Mouse (Mus musculus) neural tube, embryonic 12.5 days (tissue): ENCODE data around the gene Olfr164. TPM values are rescaled to one million over a fixed set of nuclear protein-coding genes. Genes with fewer than 3 reads are reported as not detected.

Experiments
- ATAC-seq: fragments of 200-750 bp; cut with Nextera tagmentation; 2 replicates; pipeline ENCODE4 v1.8.0; 2017; ENCODE audit warnings: low read depth, mild to moderate bottlenecking, moderate TSS enrichment, moderate library complexity; ENCODE audit not compliant: low FRiP score
- H3K27ac ChIP-seq: fragments of 300-500 bp; sonication (generic); 2 replicates; pipeline ENCODE4 v1.5.1; 2016
- H3K27me3 ChIP-seq: fragments of 300-500 bp; sonication (generic); replicated peaks from 2 replicates; pipeline ENCODE4 v1.6.1; 2016; ENCODE audit warnings: mild to moderate bottlenecking
- H3K36me3 ChIP-seq: fragments of 300-500 bp; sonication (generic); 2 replicates; pipeline ENCODE4 v1.6.1; 2016; ENCODE audit warnings: mild to moderate bottlenecking
- H3K4me1 ChIP-seq: fragments of 300-500 bp; sonication (generic); 2 replicates; pipeline ENCODE4 v1.6.1; 2016
- H3K4me2 ChIP-seq: fragments of 300-500 bp; sonication (generic); replicated peaks from 2 replicates; pipeline ENCODE4 v1.6.1; 2016; ENCODE audit warnings: mild to moderate bottlenecking
- H3K4me3 ChIP-seq: fragments of 300-500 bp; sonication (generic); 2 replicates; pipeline ENCODE4 v1.5.1; 2016
- H3K9ac ChIP-seq: fragments of 300-500 bp; sonication (generic); 2 replicates; pipeline ENCODE4 v1.6.1; 2016; ENCODE audit warnings: mild to moderate bottlenecking
- H3K9me3 ChIP-seq: fragments of 300-500 bp; sonication (generic); 2 replicates; pipeline ENCODE4 v1.6.1; 2016; ENCODE audit warnings: mild to moderate bottlenecking
- WGBS: fragments of 180-500 bp; shearing (Covaris S2); methylation state at CpG from one replicate; pipeline ENCODE4 v1.1.7; 2016; 5-methylcytosine and 5-hydroxymethylcytosine counted together
- microRNA-seq: library from miRNA; unstranded; fragments of <30 nt; microRNA quantifications from one replicate; pipeline ENCODE4, GENCODE M21; 2017
- polyA plus RNA-seq: library from polyadenylated mRNA; unstranded; fragments of >200 nt; fragmentation: Nextera tagmentation; extraction: Ambion mirVana; gene quantifications from 2 replicates; pipeline ENCODE4 v1.2.1, GENCODE M21; 2016

The Olfr164 gene
- polyA plus RNA-seq = not detected in 2 replicates

DNA sequence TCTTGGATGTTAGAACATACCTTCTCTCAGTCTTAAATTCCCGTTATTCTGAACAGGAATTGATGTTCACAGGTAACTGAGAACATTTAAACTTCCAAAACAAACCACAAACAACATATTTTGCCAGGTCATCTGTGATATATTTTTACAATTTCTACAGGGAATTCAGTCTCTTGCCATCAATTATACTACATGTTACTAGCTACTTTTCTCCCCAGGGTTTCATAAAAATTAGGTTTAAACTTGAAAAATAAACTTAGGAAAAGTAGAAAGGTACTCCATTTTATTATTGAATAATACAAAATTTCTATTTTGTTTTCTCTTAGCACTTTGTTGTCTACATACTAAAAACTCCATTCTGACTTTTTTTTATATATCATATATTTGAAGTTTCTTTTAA, at the start of gene Olfr164:
Gene Olfr164 (minus strand): TSS at position 101 of the 400 bp plus-strand sequence.
- no peak within 1 kb of the TSS for H3K27ac ChIP-seq
- H3K4me3 ChIP-seq = no peak within 1 kb of the TSS
- WGBS = 52% methylated on average over 1 of the region's 1 CpGs
- H3K36me3 ChIP-seq = no peaks in the 10 kb centered on the region
- H3K9me3 ChIP-seq = no peaks in the 10 kb centered on the region
- ATAC-seq = no peak
- H3K4me1 ChIP-seq = no peaks in the 10 kb centered on the region
- H3K27me3 ChIP-seq = no peaks in the 10 kb centered on the region
- H3K9ac ChIP-seq = no peak within 1 kb of the TSS
- H3K4me2 ChIP-seq = no peak within 1 kb of the TSS

DNA sequence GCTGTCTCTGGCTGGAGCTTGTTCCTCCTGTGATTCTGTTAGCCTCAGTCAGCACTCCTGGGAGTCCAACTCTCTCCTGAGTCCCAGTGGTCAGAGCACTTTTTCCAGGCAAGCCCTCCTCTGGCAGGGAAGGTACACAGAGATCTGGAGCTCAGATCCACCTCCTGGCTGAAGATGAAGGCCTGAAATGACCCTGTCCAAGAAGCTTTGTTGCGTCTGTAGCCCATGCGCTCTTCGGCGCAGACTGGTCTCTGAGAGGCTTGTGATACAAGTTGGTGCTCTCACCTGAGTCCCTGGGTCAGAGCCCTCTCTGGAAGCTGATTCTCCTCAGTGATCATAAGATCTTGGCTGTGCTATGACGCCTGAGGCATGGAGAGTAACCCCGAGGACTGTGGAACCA, 35.2 kb upstream of the Olfr164 start:
- Histone ChIP-seq H3K4me1 (no peaks in the 10 kb centered on the region), H3K27ac (no peak overlapping the region), H3K4me3 (no peak overlapping the region), H3K36me3 (no peaks in the 10 kb centered on the region), H3K9ac (no peak overlapping the region), H3K27me3 (no peaks in the 10 kb centered on the region), H3K9me3 (peaks cover 3% of the 10 kb centered on the region; the same call in 1 of the 2 replicates), H3K4me2 (no peak overlapping the region)
- ATAC-seq = no peak
- 94% methylated on average over 6 of the region's 6 CpGs for WGBS

DNA sequence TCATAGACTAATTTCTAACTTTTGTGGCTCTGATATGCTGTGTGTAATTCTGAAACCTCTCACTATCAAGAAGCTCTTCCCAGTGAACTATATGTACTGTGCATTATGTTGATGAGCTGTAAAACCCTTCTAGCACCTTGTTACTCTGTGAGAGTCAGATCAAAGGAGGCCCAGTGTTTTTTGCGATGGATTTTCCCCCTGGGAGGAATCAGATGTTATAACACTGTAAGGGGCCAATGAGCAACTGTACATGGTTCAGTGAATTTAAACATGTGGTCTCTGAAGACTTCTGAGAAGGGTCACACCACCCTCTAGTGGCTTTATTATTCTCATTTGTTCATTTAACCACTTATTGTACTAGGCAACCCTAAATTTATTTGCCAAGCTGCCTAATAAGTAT, 50.6 kb downstream of the Olfr164 start:
- Histone ChIP-seq H3K4me1 (no peaks in the 10 kb centered on the region), H3K4me3 (no peak overlapping the region), H3K9ac (no peak overlapping the region), H3K36me3 (no peaks in the 10 kb centered on the region), H3K27ac (no peak overlapping the region), H3K9me3 (no peaks in the 10 kb centered on the region), H3K27me3 (no peaks in the 10 kb centered on the region), H3K4me2 (no peak overlapping the region)
- WGBS = 38% methylated on average over 1 of the region's 1 CpGs
- ATAC-seq = no peak

DNA sequence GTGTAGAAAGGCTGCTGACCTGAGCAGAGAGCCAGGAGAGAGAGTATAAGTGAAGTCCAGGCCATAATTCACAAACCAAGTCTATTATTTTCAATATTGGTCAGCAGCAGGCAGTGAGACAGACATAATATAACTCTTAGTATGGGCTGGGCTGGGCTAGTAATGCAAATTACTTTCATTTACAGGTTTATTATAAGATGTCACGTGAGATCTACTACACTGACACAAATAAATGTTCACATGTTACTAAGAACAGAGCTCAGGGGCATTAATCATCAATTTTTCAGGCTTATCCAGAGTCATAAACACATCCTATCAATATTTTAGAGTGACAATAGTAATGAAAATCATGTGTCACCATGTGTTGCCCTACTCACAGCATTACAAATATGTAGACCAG, 53.1 kb downstream of the Olfr164 start:
- 63% methylated on average over 1 of the region's 1 CpGs for WGBS
- Histone ChIP-seq H3K4me1 (no peaks in the 10 kb centered on the region), H3K9me3 (no peaks in the 10 kb centered on the region), H3K27ac (no peak overlapping the region), H3K36me3 (no peaks in the 10 kb centered on the region), H3K9ac (no peak overlapping the region), H3K4me3 (no peak overlapping the region), H3K27me3 (no peaks in the 10 kb centered on the region), H3K4me2 (no peak overlapping the region)
- no peak for ATAC-seq

DNA sequence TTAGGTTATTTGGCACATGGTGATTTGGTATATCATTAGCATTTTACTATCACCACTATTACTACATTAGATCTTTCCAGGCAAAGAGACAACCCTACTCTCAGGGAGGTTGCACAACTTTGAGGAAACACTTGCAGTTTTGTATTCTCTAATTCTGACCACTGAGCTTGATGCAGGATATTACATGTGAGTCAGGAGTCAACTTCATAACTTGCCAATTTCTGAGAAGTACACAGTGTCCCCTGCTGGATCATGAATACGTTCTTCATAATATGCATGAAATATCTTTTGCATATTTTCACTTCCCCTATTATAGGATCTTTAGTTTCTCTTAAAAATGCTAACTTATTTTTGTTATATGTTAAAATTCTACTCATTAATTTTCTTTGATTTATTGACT, 68.0 kb downstream of the Olfr164 start:
- no peaks in the 10 kb centered on the region for H3K36me3 ChIP-seq
- no peak overlapping the region for H3K4me3 ChIP-seq
- no peak for ATAC-seq
- no peak overlapping the region for H3K9ac ChIP-seq
- H3K4me1 ChIP-seq = no peaks in the 10 kb centered on the region
- H3K27ac ChIP-seq = no peak overlapping the region
- H3K27me3 ChIP-seq = no peaks in the 10 kb centered on the region
- H3K9me3 ChIP-seq = 0 out of 2 replicates have a peak, but pooled peaks cover 4% of the 10 kb centered on the region
- 81% methylated on average over 1 of the region's 1 CpGs for WGBS
- no peak overlapping the region for H3K4me2 ChIP-seq

DNA sequence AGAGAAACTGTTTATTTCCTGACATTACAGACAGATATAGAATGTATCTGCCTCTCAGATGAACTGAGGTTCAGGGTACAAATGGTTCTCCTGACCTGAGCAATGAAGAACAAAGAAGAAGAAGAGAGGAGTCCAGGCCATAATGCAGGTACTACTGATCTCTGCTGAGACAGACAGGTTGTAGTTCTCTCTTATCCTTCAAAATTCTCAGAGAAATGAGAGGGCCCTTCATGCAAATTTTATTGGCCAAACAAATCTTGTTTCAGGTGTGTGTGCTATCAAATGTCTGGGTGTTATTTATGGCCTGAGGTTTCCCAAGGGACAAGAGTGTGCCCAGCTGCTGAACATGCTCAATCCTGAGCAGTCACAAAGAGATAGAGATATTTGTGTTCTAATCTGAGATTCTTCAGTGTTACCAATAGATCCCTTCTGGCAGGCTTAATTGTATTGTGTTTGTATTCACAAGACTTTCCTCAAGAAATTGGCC, 72.3 kb downstream of the Olfr164 start:
- no peaks in the 10 kb centered on the region for H3K4me1 ChIP-seq
- no peak overlapping the region for H3K4me2 ChIP-seq
- no peaks in the 10 kb centered on the region for H3K27me3 ChIP-seq
- no peaks in the 10 kb centered on the region for H3K36me3 ChIP-seq
- ATAC-seq = no peak
- no peak overlapping the region for H3K4me3 ChIP-seq
- H3K27ac ChIP-seq = no peak overlapping the region
- H3K9me3 ChIP-seq = no peaks in the 10 kb centered on the region
- no peak overlapping the region for H3K9ac ChIP-seq

DNA sequence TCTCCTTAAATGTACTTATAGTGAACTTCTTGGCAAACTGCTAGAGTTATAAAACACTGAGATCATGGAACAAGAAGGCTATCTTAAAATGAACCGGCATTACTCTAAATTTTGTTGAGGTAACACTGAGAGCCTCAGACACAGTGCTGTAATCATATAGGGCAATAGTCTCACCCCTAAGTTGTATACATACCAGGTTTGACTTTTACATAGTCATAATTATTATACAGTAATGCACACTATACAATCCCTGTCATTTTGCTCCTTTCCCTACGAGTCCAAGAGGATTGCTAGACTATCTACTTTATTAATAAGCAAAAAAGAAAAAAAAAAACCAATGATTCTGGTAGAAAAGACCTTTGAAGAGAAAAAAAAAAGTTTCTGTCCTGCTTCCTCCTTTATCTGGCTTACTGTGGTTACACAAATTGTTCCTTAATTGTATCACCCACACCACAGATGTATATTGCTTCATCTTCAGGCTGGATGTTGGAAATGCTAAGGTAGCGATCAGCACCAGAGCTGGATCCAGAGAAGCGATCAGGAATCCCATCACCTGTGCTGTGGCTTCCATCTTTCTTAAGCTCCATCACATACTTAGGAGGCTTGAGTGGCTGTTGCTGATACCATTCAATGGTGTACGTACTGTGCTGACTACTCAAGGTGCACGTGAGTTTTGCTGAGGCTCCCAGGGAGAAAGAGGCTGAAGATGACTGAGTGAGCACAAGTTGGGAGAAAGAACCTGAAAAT, 72.9 kb downstream of the Olfr164 start:
- Histone ChIP-seq H3K4me3 (no peak overlapping the region), H3K27ac (no peak overlapping the region), H3K4me2 (no peak overlapping the region), H3K9ac (no peak overlapping the region), H3K4me1 (no peaks in the 10 kb centered on the region), H3K9me3 (no peaks in the 10 kb centered on the region), H3K36me3 (no peaks in the 10 kb centered on the region), H3K27me3 (no peaks in the 10 kb centered on the region)
- 87% methylated on average over 6 of the region's 6 CpGs for WGBS
- no peak for ATAC-seq

DNA sequence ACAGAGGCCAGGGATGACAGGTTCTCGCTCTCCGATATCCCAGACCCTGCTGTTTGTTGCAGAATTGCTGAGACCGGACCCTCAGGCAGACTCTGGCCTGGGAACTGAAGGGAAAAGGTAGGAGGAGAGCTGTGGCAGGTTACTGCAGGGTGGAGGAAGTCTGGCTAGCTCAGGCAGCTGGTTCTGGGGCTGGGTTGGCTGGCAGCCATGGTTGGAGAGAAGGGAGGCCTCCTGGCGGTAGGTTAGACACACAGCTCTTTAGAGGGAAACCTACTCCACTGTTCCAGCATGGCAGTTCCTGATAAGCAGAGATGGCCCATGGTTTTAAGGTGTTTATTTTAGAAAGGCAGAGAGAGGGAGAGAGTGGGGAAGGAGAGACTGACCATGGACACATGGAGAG, 77.1 kb downstream of the Olfr164 start:
- no peak for ATAC-seq
- H3K4me3 ChIP-seq = no peak overlapping the region
- no peaks in the 10 kb centered on the region for H3K4me1 ChIP-seq
- 95% methylated on average over 4 of the region's 4 CpGs for WGBS
- no peak overlapping the region for H3K27ac ChIP-seq
- H3K27me3 ChIP-seq = no peaks in the 10 kb centered on the region
- H3K9me3 ChIP-seq = no peaks in the 10 kb centered on the region
- H3K4me2 ChIP-seq = no peak overlapping the region
- no peak overlapping the region for H3K9ac ChIP-seq
- no peaks in the 10 kb centered on the region for H3K36me3 ChIP-seq

Small RNAs within 50 kb of the gene (microRNA-seq; reads per million reads assigned to microRNA genes)
- gene Gm23612 = not detected

Other genes starting within 250 kb of the Olfr164 start
- gene Olfr165, start 109.1 kb upstream of the Olfr164 start, polyA plus RNA-seq = not detected in 2 replicates
- gene Olfr166, start 169.6 kb upstream of the Olfr164 start, polyA plus RNA-seq = not detected in 2 replicates
- gene Olfr167, start 208.2 kb upstream of the Olfr164 start, polyA plus RNA-seq = not detected in 2 replicates
- gene Olfr168, start 221.5 kb upstream of the Olfr164 start, polyA plus RNA-seq = not detected in 2 replicates